Mouse (Mus musculus) ES-E14 (cell line): ENCODE data around the gene Ager. TPM values are rescaled to one million over a fixed set of nuclear protein-coding genes. Genes with fewer than 3 reads are reported as not detected.

Experiments used
- DNase-seq: peaks from one replicate; pipeline ENCODE4 v3.0.0-alpha.2; 2013; ENCODE audit warnings: low read depth, low spot score
- H3K27ac ChIP-seq: 2 replicates; pipeline ENCODE4 v1.5.1; 2012; ENCODE audit warnings: low read depth, mild to moderate bottlenecking, low read length, moderate library complexity, mixed read lengths; ENCODE audit not compliant: poor library complexity, insufficient read depth, severe bottlenecking
- H3K36me3 ChIP-seq: 2 replicates; pipeline ENCODE4 v1.6.1; 2012; ENCODE audit warnings: mild to moderate bottlenecking, low read length, moderate library complexity, mixed read lengths; ENCODE audit not compliant: control insufficient read depth, poor library complexity, insufficient read depth, severe bottlenecking
- H3K4me1 ChIP-seq, 2 experiments: fragments of 150-350 bp in 1 of 2; sonication (generic) in 1 of 2; 2 replicates each; pipeline ENCODE4 v1.6.1; 2012; ENCODE audit warnings: low read length in 2 of 2, mild to moderate bottlenecking in 1 of 2, mixed read lengths in 1 of 2; ENCODE audit not compliant: control insufficient read depth in 2 of 2, insufficient read depth in 2 of 2, poor library complexity in 1 of 2
- H3K4me3 ChIP-seq, 2 experiments: fragments of 150-350 bp in 1 of 2; sonication (generic) in 1 of 2; 2 replicates each; pipeline ENCODE4 v1.5.1; 2012; ENCODE audit warnings: low read length in 2 of 2, low read depth in 1 of 2, mild to moderate bottlenecking in 1 of 2, mixed read lengths in 1 of 2; ENCODE audit not compliant: insufficient read depth in 1 of 2, poor library complexity in 1 of 2, severe bottlenecking in 1 of 2
- H3K9ac ChIP-seq: 2 replicates; pipeline ENCODE4 v1.6.1; 2012; ENCODE audit warnings: low read depth, mild to moderate bottlenecking, low read length, mixed read lengths; ENCODE audit not compliant: poor library complexity, insufficient read depth, severe bottlenecking
- H3K9me3 ChIP-seq: fragments of 150-350 bp; sonication (generic); 2 replicates; pipeline ENCODE4 v1.6.1; 2012; ENCODE audit warnings: low read depth, mild to moderate bottlenecking, low read length; ENCODE audit not compliant: control insufficient read depth, insufficient read depth
- CHD2 ChIP-seq: IDR thresholded peaks from 2 replicates; pipeline ENCODE4 v1.6.1; 2014; ENCODE audit warnings: mild to moderate bottlenecking, low read depth, low read length, inconsistent platforms
- HCFC1 ChIP-seq: IDR thresholded peaks from 2 replicates; pipeline ENCODE4 v1.6.1; 2012; ENCODE audit warnings: low read length, inconsistent platforms, borderline replicate concordance; ENCODE audit not compliant: insufficient read depth
- MAFK ChIP-seq: IDR thresholded peaks from 2 replicates; pipeline ENCODE4 v1.6.1; 2014; ENCODE audit warnings: mild to moderate bottlenecking, low read depth, low read length, inconsistent platforms; ENCODE audit not compliant: insufficient read depth
- ZC3H11A ChIP-seq: IDR thresholded peaks from 2 replicates; pipeline ENCODE4 v1.6.1; 2012; ENCODE audit warnings: low read depth, mild to moderate bottlenecking, inconsistent platforms, low read length, borderline replicate concordance
- ZNF384 ChIP-seq: IDR thresholded peaks from 2 replicates; pipeline ENCODE4 v1.6.1; 2012; ENCODE audit warnings: low read depth, low read length, inconsistent platforms
- in situ Hi-C, 2 experiments: fragments of 600-800 bp; cut with MboI; formaldehyde crosslinking; loops; one replicate each; pipeline ENCODE4 v1.15.1; 2025; ENCODE audit warnings: low sequenced_read_pairs in 2 of 2, inconsistent platforms in 1 of 2; ENCODE audit not compliant: unreplicated experiment in 2 of 2
- total RNA-seq: library from RNA; depleted of rRNA; stranded (reverse); fragments of 300-350 nt; gene quantifications from 2 replicates; pipeline ENCODE4 v1.2.3, GENCODE M21; 2012

Ager gene
- total RNA-seq, 1 experiment: 2.3 TPM

- in situ Hi-C loops: no loop called here
- no peak for DNase-seq
- no peak overlapping the region for H3K27ac ChIP-seq
- no peaks in the 10 kb centered on the region for H3K36me3 ChIP-seq
- H3K4me1 ChIP-seq: peaks cover 0 to 11% of the 10 kb centered on the region in 2 experiments; a peak in 2 of 4 replicates
- TF ChIP-seq CHD2 (no peak), ZNF384 (no peak), ZC3H11A (no peak), MAFK (no peak), HCFC1 (no peak)
- no peaks in the 10 kb centered on the region for H3K9me3 ChIP-seq
- H3K9ac ChIP-seq: no peak overlapping the region
- H3K4me3 ChIP-seq: no peak overlapping the region
Measured at GRCm38 (mm10) chr17:34576577-34576976, 21.1 kb upstream of the Ager start.

GRCm38 (mm10) chr17:34578070-34578469 lies 19.6 kb upstream of the Ager start:
- H3K4me3 ChIP-seq: no peak overlapping the region
- H3K27ac ChIP-seq: no peak overlapping the region
- in situ Hi-C loops: no loop called here
- no peak overlapping the region for H3K9ac ChIP-seq
- TF ChIP-seq HCFC1 (no peak), ZC3H11A (no peak), ZNF384 (no peak), MAFK (no peak)
- H3K4me1 ChIP-seq: peaks cover 0 to 5% of the 10 kb centered on the region in 2 experiments; a peak in 1 of 4 replicates
- DNase-seq: no peak
- no peaks in the 10 kb centered on the region for H3K36me3 ChIP-seq
- H3K9me3 ChIP-seq: no peaks in the 10 kb centered on the region

- Histone ChIP-seq H3K9ac (no peak overlapping the region), H3K4me1 (0 out of 4 replicates have a peak, but pooled peaks cover 0 to 3% of the 10 kb centered on the region in 2 experiments), H3K27ac (no peak overlapping the region), H3K36me3 (no peaks in the 10 kb centered on the region), H3K9me3 (no peaks in the 10 kb centered on the region), H3K4me3 (no peak overlapping the region)
- TF ChIP-seq ZNF384 (no peak), HCFC1 (no peak)
- in situ Hi-C loops: no loop called here
- DNase-seq: no peak
Measured at GRCm38 (mm10) chr17:34582528-34582927, 15.1 kb upstream of the Ager start.

GRCm38 (mm10) chr17:34583397-34583796 lies 14.3 kb upstream of the Ager start:
- no peak overlapping the region for H3K9ac ChIP-seq
- in situ Hi-C loops: no loop called here
- no peak for TF ChIP-seq MAFK
- TF ChIP-seq ZC3H11A: no peak
- TF ChIP-seq CHD2: no peak
- no peak for TF ChIP-seq ZNF384
- no peak for TF ChIP-seq HCFC1
- no peak for DNase-seq
- no peak overlapping the region for H3K4me3 ChIP-seq
- H3K36me3 ChIP-seq: no peaks in the 10 kb centered on the region
- no peaks in the 10 kb centered on the region for H3K9me3 ChIP-seq
- H3K27ac ChIP-seq: no peak overlapping the region
- H3K4me1 ChIP-seq: peaks cover 2 to 5% of the 10 kb centered on the region in 2 experiments; a peak in 1 of 4 replicates

GRCm38 (mm10) chr17:34583819-34584218 lies 13.8 kb upstream of the Ager start:
- TF ChIP-seq CHD2 (no peak), MAFK (no peak), HCFC1 (no peak), ZNF384 (no peak), ZC3H11A (no peak)
- no peak overlapping the region for H3K27ac ChIP-seq
- no peaks in the 10 kb centered on the region for H3K9me3 ChIP-seq
- no peak overlapping the region for H3K9ac ChIP-seq
- H3K4me3 ChIP-seq: no peak overlapping the region
- peaks cover 6 to 7% of the 10 kb centered on the region in 2 experiments; a peak in 3 of 4 replicates for H3K4me1 ChIP-seq
- H3K36me3 ChIP-seq: no peaks in the 10 kb centered on the region
- in situ Hi-C loops: no loop called here
- DNase-seq: no peak
